Mouse (Mus musculus) heart, embryonic 12.5 days (tissue): ENCODE results near the gene Keap1. TPM values are rescaled to one million over a fixed set of nuclear protein-coding genes. Genes with fewer than 3 reads are reported as not detected.

ENCODE experiments used
- ATAC-seq: fragments of 200-750 bp; cut with Nextera tagmentation; 2 replicates; pipeline ENCODE4 v1.8.0; 2017; ENCODE audit warnings: moderate TSS enrichment, moderate library complexity; ENCODE audit not compliant: insufficient number of reproducible peaks, low FRiP score
- H3K27ac ChIP-seq: fragments of 300-500 bp; sonication (generic); 2 replicates; pipeline ENCODE4 v1.5.1; 2016; ENCODE audit warnings: mild to moderate bottlenecking, moderate library complexity; ENCODE audit not compliant: poor library complexity, severe bottlenecking
- H3K27me3 ChIP-seq: fragments of 300-500 bp; sonication (generic); replicated peaks from 2 replicates; pipeline ENCODE4 v1.6.1; 2016; ENCODE audit warnings: mild to moderate bottlenecking, moderate library complexity
- H3K36me3 ChIP-seq: fragments of 300-500 bp; sonication (generic); 2 replicates; pipeline ENCODE4 v1.6.1; 2016; ENCODE audit warnings: mild to moderate bottlenecking, moderate library complexity
- H3K4me1 ChIP-seq: fragments of 300-500 bp; sonication (generic); replicated peaks from 2 replicates; pipeline ENCODE4 v1.6.1; 2016; ENCODE audit warnings: mild to moderate bottlenecking
- H3K4me2 ChIP-seq: fragments of 300-500 bp; sonication (generic); 2 replicates; pipeline ENCODE4 v1.6.1; 2016; ENCODE audit warnings: mild to moderate bottlenecking, moderate library complexity
- H3K4me3 ChIP-seq: fragments of 300-500 bp; sonication (generic); 2 replicates; pipeline ENCODE4 v1.5.1; 2016; ENCODE audit warnings: mild to moderate bottlenecking
- H3K9ac ChIP-seq: fragments of 300-500 bp; sonication (generic); 2 replicates; pipeline ENCODE4 v1.6.1; 2016; ENCODE audit warnings: mild to moderate bottlenecking, moderate library complexity
- H3K9me3 ChIP-seq: fragments of 300-500 bp; sonication (generic); replicated peaks from 2 replicates; pipeline ENCODE4 v1.6.1; 2016; ENCODE audit warnings: mild to moderate bottlenecking, moderate library complexity
- WGBS: fragments of 180-500 bp; shearing (Covaris S2); methylation state at CpG from one replicate; pipeline ENCODE4 v1.1.7; 2016; 5-methylcytosine and 5-hydroxymethylcytosine counted together
- polyA plus RNA-seq: library from polyadenylated mRNA; unstranded; fragments of >200 nt; fragmentation: Nextera tagmentation; extraction: Ambion mirVana; gene quantifications from 2 replicates; pipeline ENCODE4 v1.2.1, GENCODE M21; 2016

Gene Keap1
- polyA plus RNA-seq, 1 experiment from 2014 or later, result 49.6 TPM

GRCm38 (mm10) chr9:21180841-21181240 lies 58.3 kb downstream of the Keap1 start:
- no peaks in the 10 kb centered on the region for H3K9me3 ChIP-seq
- peak overlapping the region; percentile 22; the same call in 1 of the 2 replicates for H3K27ac ChIP-seq
- no peak overlapping the region for H3K9ac ChIP-seq
- H3K4me3 ChIP-seq, result no peak overlapping the region
- no peaks in the 10 kb centered on the region for H3K36me3 ChIP-seq
- no peak for ATAC-seq
- H3K27me3 ChIP-seq, result 0 out of 2 replicates have a peak, but pooled peaks cover 12% of the 10 kb centered on the region
- H3K4me1 ChIP-seq, result peaks cover 48% of the 10 kb centered on the region
- 66% methylated on average over 1 of the region's 1 CpGs for WGBS
- H3K4me2 ChIP-seq, result no peak overlapping the region

- Histone ChIP-seq H3K9ac (no peak overlapping the region; the same call in 1 of the 2 replicates), H3K4me2 (no peak overlapping the region), H3K36me3 (no peaks in the 10 kb centered on the region), H3K4me1 (peaks cover 43% of the 10 kb centered on the region), H3K9me3 (no peaks in the 10 kb centered on the region), H3K27ac (no peak overlapping the region), H3K4me3 (no peak overlapping the region), H3K27me3 (0 out of 2 replicates have a peak, but pooled peaks cover 9% of the 10 kb centered on the region)
- WGBS, result 59% methylated on average over 4 of the region's 4 CpGs
- no peak for ATAC-seq
Observed at GRCm38 (mm10) chr9:21180402-21180801, 58.8 kb downstream of the Keap1 start.

Other genes with a start within 250 kb of the Keap1 start
- gene Mrpl4, start 236.6 kb downstream of the Keap1 start, polyA plus RNA-seq, result 123 and 126 TPM in 2 replicates
- gene Icam1, start 223.4 kb downstream of the Keap1 start, polyA plus RNA-seq, result 8.9 and 9.3 TPM in 2 replicates
- gene Icam4, start 210.0 kb downstream of the Keap1 start, polyA plus RNA-seq, result 5.6 and 8.1 TPM in 2 replicates
- not detected in 2 replicates for gene Icam5, start 207.3 kb downstream of the Keap1 start, polyA plus RNA-seq
- 1.0 and 1.1 TPM in 2 replicates for gene Zglp1, start 172.3 kb downstream of the Keap1 start, polyA plus RNA-seq
- 0.63 and 0.69 TPM in 2 replicates for gene Gm49373, start 166.3 kb downstream of the Keap1 start, polyA plus RNA-seq
- gene Fdx1l, start 165.7 kb downstream of the Keap1 start, polyA plus RNA-seq, result 44.2 and 47.7 TPM in 2 replicates
- gene Gm38431, start 147.4 kb downstream of the Keap1 start, polyA plus RNA-seq, result 1.8 and 2.0 TPM in 2 replicates
- 62.9 and 67.7 TPM in 2 replicates for gene Raver1, start 147.4 kb downstream of the Keap1 start, polyA plus RNA-seq
- 15.3 and 17.5 TPM in 2 replicates for gene Tyk2, start 108.1 kb downstream of the Keap1 start, polyA plus RNA-seq
- 232 and 241 TPM in 2 replicates for gene Cdc37, start 89.4 kb downstream of the Keap1 start, polyA plus RNA-seq
- gene Pde4a, start 73.6 kb downstream of the Keap1 start, polyA plus RNA-seq, result 10.1 and 10.2 TPM in 2 replicates
- 0.10 and 0.19 TPM in 2 replicates for gene S1pr5, start 9.1 kb upstream of the Keap1 start, polyA plus RNA-seq
- 43.8 and 47.8 TPM in 2 replicates for gene Atg4d, start 25.9 kb upstream of the Keap1 start, polyA plus RNA-seq
- gene Kri1, start 48.6 kb upstream of the Keap1 start, polyA plus RNA-seq, result 11.9 and 13.6 TPM in 2 replicates
- gene Cdkn2d, start 52.0 kb upstream of the Keap1 start, polyA plus RNA-seq, result 88.5 and 89.2 TPM in 2 replicates
- gene Ap1m2, start 73.0 kb upstream of the Keap1 start, polyA plus RNA-seq, result 0.23 and 0.58 TPM in 2 replicates
- gene Slc44a2, start 81.3 kb upstream of the Keap1 start, polyA plus RNA-seq, result 69.1 and 73.6 TPM in 2 replicates
- 139 and 142 TPM in 2 replicates for gene Ilf3, start 128.5 kb upstream of the Keap1 start, polyA plus RNA-seq
- gene Qtrt1, start 172.5 kb upstream of the Keap1 start, polyA plus RNA-seq, result 23.0 and 25.4 TPM in 2 replicates
- 83.8 and 87.2 TPM in 2 replicates for gene Dnm2, start 185.5 kb upstream of the Keap1 start, polyA plus RNA-seq